Mouse (Mus musculus) hematopoietic stem cell, adult 5-6 weeks (primary cell): ENCODE results near the gene Gm11099. TPM values are rescaled to one million over a fixed set of nuclear protein-coding genes. Genes with fewer than 3 reads are reported as not detected.

Experiments
- ATAC-seq, 2 experiments: fragments of 125-278 bp in 1 of 2; replicated peaks in 1 of 2; 2 replicates each; pipeline ENCODE4 v1.8.0; 2016 to 2017; ENCODE audit warnings: inconsistent platforms in 2 of 2, mild to moderate bottlenecking in 2 of 2, moderate number of reproducible peaks in 2 of 2, low read depth in 1 of 2, moderate TSS enrichment in 1 of 2; ENCODE audit not compliant: low FRiP score in 2 of 2, poor library complexity in 2 of 2, severe bottlenecking in 2 of 2, insufficient read depth in 1 of 2, low TSS enrichment in 1 of 2
- total RNA-seq: library from RNA; stranded (forward); fragments of 172-1452, 232-1000 nt; gene quantifications from 2 replicates; pipeline ENCODE4 v1.2.3, GENCODE M21; 2017

Gm11099 gene
- total RNA-seq, 1 experiment from 2014 or later, result not detected

DNA sequence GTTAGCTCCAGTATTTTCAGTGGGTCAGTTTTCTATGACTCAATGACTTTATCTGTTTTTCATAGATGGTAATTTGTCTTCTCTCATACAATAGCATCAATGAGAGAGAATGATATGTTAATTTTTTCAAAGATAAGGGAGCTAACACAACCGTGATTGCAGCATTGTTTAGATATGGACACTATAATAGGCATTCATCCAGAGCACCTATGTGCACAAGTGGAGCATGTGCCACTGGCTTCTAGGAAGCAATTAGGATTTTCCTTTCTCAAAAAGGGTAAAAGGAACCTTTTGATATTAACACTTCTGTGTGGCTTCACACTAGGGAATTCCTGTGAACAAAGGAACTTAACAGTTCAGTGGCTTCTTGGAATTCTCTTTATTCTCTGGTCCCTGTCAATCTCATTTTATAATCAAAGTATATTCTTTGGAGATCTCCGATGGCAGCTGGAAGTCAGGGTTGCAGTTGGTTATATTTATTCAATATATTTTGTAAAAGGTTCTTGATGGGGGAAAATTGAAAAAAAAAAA lies 97.6 kb downstream of the Gm11099 start:
- no peak for ATAC-seq
